Mouse (Mus musculus) lung, postnatal 14 days (tissue): ENCODE measurements around the gene Tecpr2.

ENCODE experiments used
- DNase-seq: peaks from one replicate; pipeline ENCODE4 v3.0.0; 2021

The Tecpr2 gene

DNA sequence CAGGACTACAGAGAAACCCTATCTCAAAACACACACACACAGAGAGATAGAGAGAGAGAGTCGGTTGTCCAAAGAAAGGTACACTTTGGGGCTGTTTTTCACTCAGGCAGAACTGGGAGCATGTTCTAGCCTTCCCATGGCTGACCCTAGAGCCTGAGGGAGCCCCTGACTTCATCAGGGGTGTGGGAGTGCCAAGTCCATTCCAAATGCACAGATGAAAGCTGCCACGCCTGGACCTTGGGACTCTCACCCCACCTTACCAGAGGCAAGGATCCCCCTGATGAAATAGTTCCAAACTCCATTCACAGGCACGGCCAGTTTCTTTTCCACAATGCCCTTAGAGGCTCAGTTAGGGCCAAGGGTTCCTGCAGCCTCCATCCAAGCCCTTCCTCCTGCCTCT is 90.7 kb downstream of the Tecpr2 start:
- no peak for DNase-seq

DNA sequence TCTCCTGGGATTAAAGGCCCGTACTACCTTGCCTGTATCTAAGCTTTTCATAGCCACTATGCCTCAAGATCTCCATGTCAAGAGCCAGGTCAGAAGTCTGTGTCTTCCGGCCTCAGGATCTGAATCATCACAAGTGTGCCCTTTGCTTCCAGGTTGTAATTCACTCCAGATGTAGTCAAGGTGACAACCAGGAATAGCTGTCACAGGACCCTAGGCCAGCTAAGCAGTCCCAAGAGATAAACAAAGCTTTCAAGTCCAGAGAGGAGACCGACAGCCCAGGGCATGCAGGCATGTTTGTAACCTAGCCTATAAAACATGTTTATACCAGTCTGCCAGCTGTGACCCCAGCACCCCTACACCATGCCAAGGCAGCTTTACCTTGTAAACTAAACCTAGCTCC is 92.7 kb downstream of the Tecpr2 start:
- no peak for DNase-seq

DNA sequence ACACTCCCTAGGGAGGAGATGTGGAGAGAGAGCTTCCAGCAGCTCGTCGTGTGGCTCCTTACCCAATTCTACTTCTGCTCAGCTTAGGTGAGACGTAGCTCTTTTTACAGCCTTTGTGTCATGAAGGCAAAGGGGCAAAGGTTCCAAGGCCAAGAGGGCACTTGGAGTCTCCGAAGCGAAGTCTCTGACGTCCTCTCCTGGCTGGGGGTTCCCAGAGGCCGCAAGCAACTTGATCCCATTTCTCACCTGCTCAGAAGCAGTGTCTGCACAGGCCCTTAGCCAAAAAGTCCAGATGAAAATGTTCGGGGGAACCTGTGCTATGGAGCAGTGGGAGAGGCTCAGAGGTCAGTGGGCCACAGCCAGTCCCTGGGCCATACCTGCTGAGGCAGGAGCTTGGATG is 94.0 kb downstream of the Tecpr2 start:
- DNase-seq, result no peak

DNA sequence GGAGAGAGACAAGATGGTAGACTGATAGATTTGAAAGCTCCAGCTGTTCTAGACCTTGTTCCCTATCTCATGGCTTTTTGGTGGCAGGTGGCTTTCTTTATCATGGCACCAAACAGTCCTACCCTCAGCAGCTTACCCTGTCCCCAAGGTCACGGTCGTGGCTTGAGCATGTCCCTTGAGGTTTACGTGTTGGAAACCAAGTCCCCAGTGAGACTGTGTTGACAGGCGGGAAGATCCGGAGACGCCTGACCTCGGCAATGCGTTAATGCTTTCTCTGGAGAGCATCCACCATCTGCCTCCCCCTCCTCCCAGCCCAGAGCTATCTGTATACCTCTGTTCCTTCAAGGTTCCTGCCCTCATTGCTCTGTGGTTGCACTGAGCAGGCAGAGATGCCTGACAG is 94.7 kb downstream of the Tecpr2 start:
- DNase-seq, result no peak

GRCm38 (mm10) chr12:110984598-110984997 is 95.5 kb downstream of the Tecpr2 start:
- DNase-seq, result no peak

DNA sequence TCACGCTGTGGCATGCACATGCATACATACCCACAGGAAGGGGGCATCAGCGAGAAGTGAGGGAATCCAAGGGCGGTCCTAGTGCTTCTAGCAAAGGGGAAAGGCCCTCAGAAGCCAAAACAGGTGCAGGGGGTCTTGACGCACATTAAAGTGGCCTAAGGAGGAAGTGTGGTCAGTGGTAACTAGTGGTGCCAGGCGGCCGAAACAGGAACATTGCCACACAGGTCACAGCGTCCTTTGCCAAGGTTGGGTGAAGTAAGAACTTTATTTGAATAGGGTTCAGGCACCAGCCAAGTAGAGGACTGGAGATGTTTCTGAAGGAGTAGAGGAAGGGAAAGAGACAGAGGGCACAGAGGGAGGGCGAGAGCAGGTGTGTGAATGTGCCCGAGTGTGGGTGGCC is 96.1 kb downstream of the Tecpr2 start:
- DNase-seq, result no peak

- no peak for DNase-seq
These were observed 97.7 kb downstream of the Tecpr2 start for GRCm38 (mm10) chr12:110986536-110987425.

GRCm38 (mm10) chr12:110989409-110989808 is 100.3 kb downstream of the Tecpr2 start:
- no peak for DNase-seq

- DNase-seq, result no peak
These were observed 101.4 kb downstream of the Tecpr2 start for GRCm38 (mm10) chr12:110990500-110990899.

DNA sequence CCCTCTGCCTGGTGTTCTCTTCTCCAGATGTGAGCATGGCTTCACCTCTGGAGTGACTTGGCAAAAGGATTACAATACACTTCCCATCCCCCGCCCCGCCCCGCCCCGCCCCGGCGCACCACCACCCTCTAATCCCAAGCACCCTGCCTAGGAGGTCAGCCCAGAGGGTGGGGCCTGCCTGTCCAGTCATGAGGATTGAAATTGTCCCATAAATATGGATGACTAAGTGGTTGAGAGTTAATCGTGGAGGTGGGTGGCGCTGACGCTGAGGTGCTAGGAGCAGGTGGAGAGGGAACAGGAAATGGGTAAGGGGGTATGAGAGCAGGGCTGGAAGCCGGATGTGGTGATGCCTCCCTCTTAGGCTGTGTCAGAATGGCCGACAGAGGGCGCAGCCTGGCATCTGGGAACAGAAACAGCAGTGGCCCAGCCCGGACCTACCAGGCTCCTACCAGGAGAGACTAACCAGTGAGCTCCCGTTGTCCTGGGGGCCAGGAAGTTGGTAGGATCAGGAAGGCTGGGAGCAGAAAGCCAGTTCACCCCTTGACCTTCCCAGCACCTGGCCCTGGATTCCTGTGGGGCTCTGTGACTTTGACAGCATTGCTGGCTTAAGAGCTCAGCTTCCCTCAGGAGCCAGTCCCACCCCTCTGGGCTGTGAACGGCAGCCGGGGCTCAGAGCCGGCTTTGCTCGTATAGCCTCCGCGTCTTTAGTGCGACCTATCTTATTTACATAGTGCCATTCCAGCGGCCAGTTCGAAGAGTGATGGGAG is 102.5 kb downstream of the Tecpr2 start:
- peak; percentile 85 for DNase-seq

DNA sequence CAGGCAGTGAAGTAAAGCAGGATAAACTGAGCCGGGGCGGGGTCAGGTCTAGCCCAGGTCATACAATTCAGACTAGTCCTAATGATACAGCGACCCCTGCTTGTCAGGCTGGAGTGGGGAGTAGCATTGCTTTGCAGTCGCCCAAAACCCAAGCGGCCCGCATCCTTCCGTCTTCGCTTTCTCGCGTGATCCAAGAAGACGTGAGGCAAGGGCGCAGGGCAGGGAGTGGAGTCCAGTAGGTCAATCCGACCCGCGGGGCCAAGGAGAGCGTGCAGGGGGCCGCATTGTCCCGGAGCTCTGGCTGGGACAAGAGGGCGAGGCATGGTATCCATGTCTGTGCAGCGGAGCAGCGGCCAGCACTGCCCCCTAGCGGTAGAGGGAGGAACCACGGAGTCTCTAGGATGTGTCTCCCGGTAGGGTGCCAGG is 103.1 kb downstream of the Tecpr2 start:
- DNase-seq, result peak; percentile 95

- DNase-seq, result no peak
These were observed 103.7 kb downstream of the Tecpr2 start for GRCm38 (mm10) chr12:110992771-110993170.

DNA sequence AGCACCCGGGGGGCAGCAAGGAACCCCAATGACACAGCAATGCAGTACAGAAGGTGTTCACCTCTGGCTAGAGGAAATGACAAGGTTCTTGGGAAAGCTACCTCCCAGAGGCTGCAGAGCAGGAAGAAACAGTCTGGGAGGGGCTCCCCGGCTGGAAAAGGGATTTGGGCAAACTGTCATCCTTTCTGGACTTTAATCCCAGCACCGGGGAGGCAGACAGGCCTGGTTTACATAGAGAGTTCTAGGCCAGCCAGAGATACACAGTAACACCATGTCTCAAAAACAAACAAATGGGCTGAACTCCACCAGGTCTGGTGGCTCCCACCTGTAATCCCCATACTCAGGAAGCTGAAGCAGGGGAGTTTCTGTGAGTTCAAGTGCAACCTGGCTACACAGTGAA is 104.2 kb downstream of the Tecpr2 start:
- DNase-seq, result no peak

GRCm38 (mm10) chr12:110994666-110995065 is 105.6 kb downstream of the Tecpr2 start:
- no peak for DNase-seq

GRCm38 (mm10) chr12:110998092-110998491 is 109.0 kb downstream of the Tecpr2 start:
- no peak for DNase-seq

DNA sequence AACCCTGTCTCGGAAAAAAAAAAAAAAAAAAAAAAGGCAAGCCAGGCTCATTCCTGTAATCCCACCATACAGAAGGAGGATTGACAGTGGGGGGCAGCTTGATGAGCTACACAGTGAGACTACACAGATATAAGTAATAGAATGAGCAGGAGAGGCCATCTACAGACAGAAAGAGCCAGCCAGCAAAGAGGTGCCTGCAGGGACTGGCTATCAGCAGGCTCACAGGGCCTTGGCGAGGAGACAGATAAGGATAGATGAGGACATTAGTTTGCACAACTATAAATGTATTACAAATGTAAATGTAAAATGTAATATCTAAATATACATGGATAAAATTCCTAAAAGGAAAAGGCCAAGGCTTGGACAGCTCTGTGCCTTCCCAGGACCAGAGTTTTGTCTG is 110.8 kb downstream of the Tecpr2 start:
- no peak for DNase-seq

DNA sequence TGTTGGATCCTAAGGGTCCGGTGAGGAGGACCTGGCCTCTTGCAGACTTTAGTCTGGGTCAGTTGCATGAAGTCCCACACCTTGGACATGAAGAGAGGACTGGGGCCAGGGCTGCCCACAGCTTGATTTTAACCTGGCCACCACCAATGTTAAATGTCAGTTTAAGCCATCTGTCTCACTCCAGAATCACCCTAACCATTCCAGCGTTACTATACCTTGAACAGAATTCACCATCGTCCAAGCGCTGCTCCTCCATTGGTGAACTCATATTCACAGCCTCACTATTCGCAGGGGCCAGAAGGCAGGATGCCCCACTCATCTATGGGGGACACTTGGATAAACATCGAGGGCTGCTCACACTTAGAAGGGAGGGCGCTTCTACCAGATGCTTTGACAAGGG is 111.9 kb downstream of the Tecpr2 start:
- DNase-seq, result no peak

GRCm38 (mm10) chr12:111004142-111004541 is 115.1 kb downstream of the Tecpr2 start:
- DNase-seq, result no peak

DNA sequence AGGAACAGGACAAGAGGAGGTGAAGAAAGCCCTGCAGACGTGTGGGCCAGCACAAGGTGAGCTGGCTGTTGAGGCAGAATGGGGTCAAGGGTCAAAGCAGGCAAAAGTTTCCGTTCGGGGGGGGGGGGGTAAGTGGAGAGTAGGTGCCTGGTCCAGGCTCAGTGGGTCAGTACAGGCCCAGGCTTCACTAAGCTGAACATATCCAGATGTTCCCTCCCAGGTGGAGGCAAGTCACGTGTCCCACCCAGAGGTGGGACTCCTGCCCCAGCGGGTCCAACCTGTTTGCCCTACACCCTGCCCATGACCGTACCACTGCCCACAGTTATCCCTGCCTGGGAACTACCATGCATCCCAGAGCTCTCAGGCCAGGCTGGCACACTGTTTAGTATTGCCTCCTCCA is 116.7 kb downstream of the Tecpr2 start:
- DNase-seq, result no peak

- no peak for DNase-seq
These were observed 117.3 kb downstream of the Tecpr2 start for GRCm38 (mm10) chr12:111006339-111006738.

GRCm38 (mm10) chr12:111007134-111008103 is 118.4 kb downstream of the Tecpr2 start:
- DNase-seq, result peak; percentile 47
